Mouse (Mus musculus): ENCODE data around the gene Phlpp1.

The Phlpp1 gene

GRCm38 (mm10) chr1:106316641-106317304 is 145.2 kb downstream of the Phlpp1 start:
- no peak for DNase-seq (ENCODE audit: low spot score)

DNA sequence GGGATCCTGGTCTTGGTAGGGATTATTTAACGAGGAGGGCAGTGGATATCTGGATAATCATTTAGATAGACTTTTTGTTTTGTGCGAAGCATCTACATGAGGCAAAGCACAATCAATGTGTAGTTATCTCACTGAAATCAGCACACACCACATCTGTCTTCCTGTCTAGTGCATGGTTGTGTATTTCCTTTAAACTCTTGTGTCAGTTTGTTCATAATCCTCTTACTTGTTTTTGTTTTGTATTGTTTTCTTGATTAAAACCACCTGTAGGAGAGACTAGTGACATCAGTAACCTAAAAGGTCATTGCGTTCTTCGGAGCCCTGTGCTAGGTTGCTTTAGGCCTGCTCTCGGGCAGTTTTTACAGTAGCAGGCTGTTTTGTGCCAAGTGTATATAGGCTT is 146.8 kb downstream of the Phlpp1 start:
- no peak for DNase-seq (ENCODE audit: low spot score)

DNA sequence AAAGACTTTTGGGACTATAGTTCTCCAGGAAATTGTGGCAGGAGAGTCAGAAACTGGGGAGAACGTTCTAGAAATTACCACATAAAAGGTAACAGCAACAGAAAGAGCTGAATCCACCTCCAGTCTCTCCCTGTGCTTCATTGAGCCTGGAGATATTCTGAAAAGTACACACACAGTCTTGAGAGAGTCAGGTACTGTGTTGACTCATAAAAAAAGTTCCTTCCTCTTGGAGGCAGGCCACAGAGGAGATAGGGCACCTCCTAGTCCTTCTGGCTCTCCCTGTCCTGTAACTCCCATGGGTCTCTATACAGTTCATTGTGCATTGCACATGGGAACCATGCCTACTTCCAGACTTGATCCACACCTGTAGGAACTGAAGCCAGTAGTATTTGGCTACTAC is 149.0 kb downstream of the Phlpp1 start:
- DNase-seq (ENCODE audit: low spot score) = no peak

- DNase-seq (ENCODE audit: low spot score) = no peak
Observed at GRCm38 (mm10) chr1:106321432-106322126, 150.0 kb downstream of the Phlpp1 start.

- DNase-seq (ENCODE audit: low spot score) = no peak
Observed at GRCm38 (mm10) chr1:106326691-106327090, 155.1 kb downstream of the Phlpp1 start.

DNA sequence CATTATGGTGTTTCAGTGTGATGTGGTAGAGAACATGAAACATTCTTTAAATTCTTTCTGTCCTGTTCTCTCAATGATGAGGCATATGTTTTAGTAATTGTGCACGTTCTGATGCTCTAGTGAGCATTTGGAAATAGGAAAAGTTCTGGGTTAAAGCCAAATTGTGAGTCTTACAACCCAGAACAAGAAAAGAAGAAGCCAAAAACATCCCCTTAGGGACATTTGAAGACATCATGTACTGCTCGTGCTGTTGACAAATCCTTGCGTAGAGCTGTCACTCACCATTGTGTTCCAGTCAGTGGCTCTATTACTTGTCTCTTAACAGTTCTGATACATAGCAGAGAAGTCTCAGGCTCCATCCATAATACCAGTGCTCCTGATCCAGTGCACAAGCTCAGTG is 170.5 kb downstream of the Phlpp1 start:
- DNase-seq (ENCODE audit: low spot score) = no peak

DNA sequence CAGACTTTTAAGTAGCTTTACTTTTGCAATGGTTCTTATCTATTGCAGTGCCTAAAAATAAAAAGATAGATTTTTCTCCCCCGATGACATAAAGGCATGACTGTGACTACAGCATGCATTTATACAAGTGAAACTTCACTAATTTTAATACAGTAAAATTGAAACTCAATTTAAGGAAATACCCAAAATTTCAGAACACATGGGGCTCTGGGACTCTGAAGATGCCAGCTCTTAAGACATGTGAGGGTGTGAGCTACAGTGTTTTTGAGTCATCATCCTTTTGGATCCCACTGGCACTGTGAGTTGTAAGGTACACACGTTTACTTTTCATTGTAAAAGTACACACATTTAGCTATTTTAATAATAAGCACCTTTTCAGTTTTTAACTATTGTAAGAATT is 173.7 kb downstream of the Phlpp1 start:
- no peak for DNase-seq (ENCODE audit: low spot score)

DNA sequence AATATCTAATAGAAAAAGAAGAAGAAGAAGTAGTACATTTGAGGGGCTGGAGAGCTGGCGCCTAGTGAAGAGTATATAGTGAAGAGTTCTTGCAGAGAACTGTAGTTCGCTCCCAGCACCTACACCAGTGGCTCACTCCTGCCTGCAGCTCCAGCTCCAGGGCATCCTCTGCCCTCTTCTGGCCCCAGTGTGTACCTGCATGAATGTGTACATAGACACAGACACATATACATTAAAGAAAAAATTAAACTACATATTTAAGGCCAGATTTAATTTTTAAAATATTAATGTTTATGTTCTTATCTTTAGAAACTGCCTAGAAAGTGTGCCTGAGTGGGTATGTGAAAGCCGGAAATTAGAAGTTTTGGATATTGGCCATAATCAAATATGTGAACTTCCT is 175.2 kb downstream of the Phlpp1 start:
- no peak for DNase-seq (ENCODE audit: low spot score)

GRCm38 (mm10) chr1:106349116-106349515 is 177.6 kb downstream of the Phlpp1 start:
- no peak for DNase-seq (ENCODE audit: low spot score)

- peak; percentile 35 for DNase-seq (ENCODE audit: low spot score)
Observed at GRCm38 (mm10) chr1:106351512-106351911, 180.0 kb downstream of the Phlpp1 start.

DNA sequence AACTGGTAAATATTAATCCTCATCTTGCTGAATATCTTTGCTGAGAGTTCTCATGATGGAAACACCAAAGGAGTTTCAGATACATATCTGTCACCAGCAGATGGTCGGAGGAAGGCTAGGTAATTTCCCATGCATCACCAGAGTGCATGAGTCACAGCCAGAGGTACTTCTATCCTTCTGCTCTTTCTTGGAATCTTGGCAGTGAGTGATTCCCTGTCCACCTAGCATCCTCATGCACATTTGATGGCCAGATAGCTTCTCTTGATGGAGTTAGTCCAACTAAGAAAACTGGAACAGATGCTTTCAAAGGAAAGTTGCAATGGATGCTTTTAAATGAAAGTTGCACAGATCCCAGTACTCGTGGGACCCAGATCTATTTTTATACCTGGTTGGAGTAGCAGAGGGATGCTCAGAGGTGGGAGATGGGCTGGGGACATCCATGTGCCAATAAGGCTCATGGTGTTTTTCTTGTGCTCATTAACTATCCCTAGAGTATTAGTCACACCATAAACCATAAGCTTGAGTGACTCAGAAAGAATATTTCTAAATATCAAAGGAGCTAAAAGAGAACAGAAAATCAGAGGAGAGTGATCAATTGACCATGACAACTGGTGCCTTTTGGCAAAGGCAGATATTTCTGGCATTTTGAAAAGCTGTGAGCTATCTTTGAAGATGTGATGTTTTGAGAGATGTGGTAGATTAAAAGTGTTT is 181.4 kb downstream of the Phlpp1 start:
- no peak for DNase-seq (ENCODE audit: low spot score)

DNA sequence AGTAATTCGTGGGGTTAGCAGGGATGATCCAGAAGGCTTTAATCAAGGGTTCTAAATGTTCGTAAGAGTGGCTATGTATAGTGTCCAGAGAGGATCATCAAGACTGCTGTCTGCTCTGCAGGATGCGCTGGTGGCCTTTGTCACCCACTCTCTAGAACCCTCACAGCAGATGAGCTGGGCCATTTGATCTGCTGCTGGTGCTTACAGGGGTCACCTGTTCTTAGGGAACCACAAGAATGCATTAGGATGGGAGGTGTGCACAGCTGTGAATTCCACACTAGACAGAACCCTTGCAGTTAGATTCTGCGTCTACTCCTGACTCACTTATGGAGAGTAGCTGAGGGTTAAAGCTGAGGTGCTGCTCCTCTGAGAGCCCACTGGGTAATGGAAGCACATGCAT is 182.4 kb downstream of the Phlpp1 start:
- DNase-seq (ENCODE audit: low spot score) = no peak

DNA sequence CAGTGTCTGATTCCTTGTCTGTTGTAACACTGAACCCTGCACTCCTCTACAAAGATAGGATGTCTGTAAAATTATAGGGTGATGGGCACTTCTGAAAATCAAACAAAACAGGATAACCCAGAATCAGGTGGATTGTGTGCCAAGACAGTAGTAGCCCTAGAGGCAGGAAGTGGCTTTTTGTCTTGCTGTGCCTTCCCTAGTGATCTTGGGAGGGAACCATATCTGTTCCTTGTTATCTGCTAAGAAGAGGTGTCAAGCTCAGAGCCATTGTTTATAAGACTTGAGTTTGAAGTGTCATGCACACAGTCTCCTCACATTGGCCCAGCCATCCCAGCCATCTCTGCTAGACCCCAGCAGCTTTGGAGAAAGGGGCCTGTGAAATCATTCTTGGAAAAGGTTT is 187.9 kb downstream of the Phlpp1 start:
- DNase-seq (ENCODE audit: low spot score) = no peak

DNA sequence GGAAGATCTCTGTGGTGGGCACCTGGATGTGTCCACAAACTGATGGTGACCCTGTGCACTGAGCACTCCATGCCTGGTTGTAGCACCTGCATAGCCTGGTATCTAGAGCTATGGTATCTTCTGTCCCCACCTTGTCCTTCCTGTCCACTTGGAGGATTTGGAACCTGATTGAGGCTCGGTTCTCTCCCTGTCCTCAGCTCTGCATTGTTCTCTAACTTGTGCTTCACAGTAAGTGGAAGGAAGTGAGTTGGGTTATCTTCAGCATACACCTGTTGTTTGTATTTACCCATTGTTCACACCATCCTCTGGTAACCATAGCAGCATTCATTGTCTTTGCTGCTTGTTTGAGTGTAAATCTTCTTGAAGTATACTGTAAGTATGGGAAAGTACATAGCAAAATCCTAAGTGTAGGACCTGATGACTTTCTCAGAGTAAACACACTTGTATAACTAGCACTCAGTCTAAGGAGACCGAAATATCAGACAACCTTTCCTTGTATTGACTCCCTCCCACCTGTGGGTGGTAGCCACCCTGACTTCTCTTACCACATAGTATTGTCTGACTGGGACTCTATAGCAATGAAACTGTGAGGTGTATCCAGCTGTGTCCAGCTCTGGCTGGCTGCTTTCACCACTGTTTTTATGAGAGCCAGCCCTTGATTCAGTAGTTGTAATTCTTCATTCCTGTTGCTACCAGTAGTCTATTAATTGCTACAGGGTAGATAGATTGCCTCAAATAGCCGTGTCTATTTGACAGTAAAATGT is 191.5 kb downstream of the Phlpp1 start:
- DNase-seq (ENCODE audit: low spot score) = no peak

- DNase-seq (ENCODE audit: low spot score) = no peak
Observed at GRCm38 (mm10) chr1:106369330-106369729, 197.8 kb downstream of the Phlpp1 start.

DNA sequence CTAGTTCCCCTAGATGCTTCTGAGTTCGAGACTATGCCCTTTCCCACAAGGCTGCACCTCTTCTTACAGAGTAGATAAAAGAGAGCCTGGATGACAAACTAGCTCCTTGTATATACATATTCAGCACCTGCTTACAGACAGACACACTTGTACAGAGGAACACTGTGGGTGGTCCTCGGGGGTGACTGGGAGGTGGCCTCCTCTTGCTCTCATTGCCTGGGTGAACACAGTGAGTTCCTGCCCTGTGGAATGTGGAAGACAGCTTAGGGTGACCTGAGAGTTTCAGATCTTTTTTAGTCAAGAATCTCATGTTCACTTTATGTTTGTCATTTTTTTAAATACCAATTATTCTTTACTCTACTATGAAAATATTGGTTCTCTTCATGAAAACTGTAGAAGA is 200.9 kb downstream of the Phlpp1 start:
- no peak for DNase-seq (ENCODE audit: low spot score)

DNA sequence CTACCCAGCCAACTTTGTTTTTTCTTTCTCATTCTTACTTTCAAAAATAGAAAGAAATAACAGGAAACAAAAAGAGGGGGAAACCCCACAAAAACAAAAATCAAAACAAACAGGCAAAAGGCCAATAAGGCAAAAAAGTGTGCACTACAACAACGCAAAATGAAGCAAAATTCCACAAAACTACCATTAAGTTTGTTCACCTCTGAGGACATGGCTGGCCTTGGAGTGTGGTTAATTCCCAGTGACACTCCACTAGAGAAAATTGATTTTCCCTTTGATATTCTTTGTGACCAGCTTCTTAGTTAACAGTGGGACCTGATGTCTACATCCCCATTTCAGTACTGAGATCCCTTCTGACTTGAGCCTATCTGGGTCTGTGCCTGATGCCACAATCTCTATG is 202.1 kb downstream of the Phlpp1 start:
- DNase-seq (ENCODE audit: low spot score) = no peak

- DNase-seq (ENCODE audit: low spot score) = no peak
Observed at GRCm38 (mm10) chr1:106374274-106374673, 202.7 kb downstream of the Phlpp1 start.

DNA sequence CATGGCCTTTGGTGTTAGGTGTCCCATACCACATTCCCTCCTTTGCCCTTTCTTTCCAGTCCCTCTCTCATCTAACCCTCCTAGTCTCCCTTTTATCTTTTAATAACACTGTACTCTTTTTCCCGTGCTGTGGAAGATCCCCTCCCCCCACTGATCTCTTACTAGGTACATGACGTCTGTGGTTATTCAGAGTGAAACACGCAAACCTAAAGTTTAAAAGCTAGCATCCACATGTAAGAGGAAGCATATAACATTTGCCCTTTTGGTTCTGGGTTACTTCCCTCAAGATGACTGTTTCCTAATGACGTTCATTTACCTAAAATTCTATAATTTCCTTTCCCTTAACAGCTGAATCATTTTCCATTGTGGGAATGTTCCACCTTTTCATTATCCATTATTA is 203.4 kb downstream of the Phlpp1 start:
- no peak for DNase-seq (ENCODE audit: low spot score)

DNA sequence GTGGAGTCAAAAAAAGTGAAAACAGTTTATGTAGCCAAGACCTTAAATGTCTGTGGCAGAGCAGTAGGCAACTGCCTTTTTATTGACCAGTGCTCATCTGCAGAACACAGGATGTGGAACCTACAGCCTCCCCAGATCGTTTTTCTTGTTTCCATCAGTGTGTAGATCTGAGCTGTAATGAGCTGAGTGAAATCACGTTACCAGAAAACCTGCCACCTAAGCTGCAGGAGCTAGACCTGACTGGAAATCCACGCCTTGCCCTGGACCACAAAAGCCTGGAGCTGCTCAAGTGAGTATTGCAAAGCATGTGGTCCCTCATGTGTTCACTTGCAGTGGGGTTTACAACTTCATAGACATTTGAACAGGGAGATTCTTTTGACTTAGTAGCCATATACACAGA is 204.5 kb downstream of the Phlpp1 start:
- DNase-seq (ENCODE audit: low spot score) = no peak

- no peak for DNase-seq (ENCODE audit: low spot score)
Observed at GRCm38 (mm10) chr1:106380465-106380864, 208.9 kb downstream of the Phlpp1 start.

DNA sequence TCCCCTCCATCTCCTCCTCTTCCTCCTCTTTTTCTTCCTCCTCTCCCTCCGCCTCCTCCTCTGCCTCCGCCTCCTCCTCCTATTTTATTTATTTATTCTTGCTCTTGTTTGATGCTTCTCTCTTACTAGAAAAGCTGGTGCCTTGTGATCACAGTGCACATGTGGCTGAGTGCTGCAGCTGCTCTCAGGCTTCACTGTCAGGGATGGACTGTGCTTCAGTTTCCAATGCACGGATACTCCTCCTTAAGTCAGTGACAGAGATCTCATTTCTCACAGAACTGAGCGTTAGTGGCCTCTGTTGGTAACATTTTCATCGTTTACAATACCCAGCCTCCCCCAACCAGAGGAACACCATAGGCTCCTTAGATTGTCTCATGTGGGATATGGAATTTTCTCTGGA is 215.0 kb downstream of the Phlpp1 start:
- DNase-seq (ENCODE audit: low spot score) = no peak

DNA sequence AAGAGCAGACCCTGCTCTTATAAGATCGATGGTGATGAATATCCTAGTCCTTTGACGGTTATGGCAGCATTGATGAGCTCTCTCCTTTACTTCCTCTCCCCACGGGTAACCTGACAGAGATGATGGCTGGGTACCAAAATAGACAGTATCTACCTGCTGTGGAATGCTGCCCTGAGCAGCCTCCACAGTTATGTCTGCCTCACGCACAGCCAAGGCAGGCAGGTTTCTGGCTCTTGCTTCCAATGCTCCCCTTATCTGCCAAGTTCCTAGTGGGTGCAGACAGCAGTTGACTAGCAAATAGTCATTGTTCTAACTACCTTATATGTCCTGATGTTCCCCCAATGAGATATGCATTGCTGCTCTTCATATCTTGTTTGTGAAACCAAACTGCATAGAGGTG is 215.7 kb downstream of the Phlpp1 start:
- DNase-seq (ENCODE audit: low spot score) = no peak

Data from embryo, embryonic 10 days (tissue).